Comparison of ENCODE assay signal across 10 mouse cellular contexts in genomic region chr3:100682281-100682680, GRCm38 (mm10). TPM values are rescaled to one million over a fixed set of nuclear protein-coding genes. Genes with fewer than 3 reads are reported as not detected.
DNase-seq lines count a peak whose midpoint lies in the region; ATAC-seq and TF ChIP-seq lines count a peak whose summit lies in the region.
"Had no signal": no experiment of that assay in that cellular context is flagged by ENCODE, and none has a peak within 500 bp of the region (broad histone marks: within the 10 kb centered on the region; RNA-seq: fewer than 3 reads in every experiment).

No protein-coding gene starts in this region.

- H3K4me2 ChIP-seq in forebrain, embryonic 16.5 days (ENCODE audit: low read length): peak overlapping the region; percentile 77
- peak overlapping the region; percentile 86 for H3K4me2 ChIP-seq in liver, embryonic 15.5 days

- no peaks in the 10 kb centered on the region for H3K36me3 ChIP-seq in forebrain, embryonic 16.5 days (ENCODE audit: control insufficient read depth, insufficient read depth)
- H3K36me3 ChIP-seq in liver, embryonic 15.5 days (replicated peaks): no peaks in the 10 kb centered on the region

- 31% methylated on average over 4 of the region's 4 CpGs for WGBS in forebrain, embryonic 16.5 days
- WGBS in liver, embryonic 15.5 days (ENCODE audit: insufficient replicate concordance): 24% methylated on average over 4 of the region's 4 CpGs

- TF ChIP-seq CTCF in gastrocnemius, adult 2 months (IDR thresholded peaks at IDR 0.05): no peak

- no peak for DNase-seq in gastrocnemius, adult 2 months
- DNase-seq in gastrocnemius, adult 8-10 months (ENCODE audit: low spot score in 2 of 2): no peak
- DNase-seq in A20 (ENCODE audit: low read depth, low spot score): peak; percentile 20
- DNase-seq in urinary bladder, postnatal 36 days (ENCODE audit: low spot score in 2 of 2): no peak
- DNase-seq in cerebellum, postnatal 36 days: no peak
- no peak for DNase-seq in frontal cortex, postnatal 36 days (ENCODE audit: low spot score in 2 of 2)
- DNase-seq: adrenal gland, postnatal 25 days; kidney, adult 9 months had no signal

- H3K27ac ChIP-seq in gastrocnemius, adult 2 months: peak overlapping the region; percentile 48
- no peak overlapping the region for H3K27ac ChIP-seq in forebrain, embryonic 16.5 days (ENCODE audit: low read length)
- H3K27ac ChIP-seq in liver, embryonic 15.5 days (replicated peaks): no peak overlapping the region

- H3K9me3 ChIP-seq in forebrain, embryonic 16.5 days (ENCODE audit: control insufficient read depth, low read length): no peaks in the 10 kb centered on the region
- H3K9me3 ChIP-seq in liver, embryonic 15.5 days (replicated peaks): no peaks in the 10 kb centered on the region

- peaks cover 27% of the 10 kb centered on the region for H3K4me1 ChIP-seq in forebrain, embryonic 16.5 days (replicated peaks; ENCODE audit: control insufficient read depth, insufficient read depth, low read length)
- H3K4me1 ChIP-seq in liver, embryonic 15.5 days (replicated peaks): peaks cover 58% of the 10 kb centered on the region

- H3K4me3 ChIP-seq in gastrocnemius, adult 2 months: peak overlapping the region; percentile 73
- peak overlapping the region; percentile 42; the same call in 1 of the 2 replicates for H3K4me3 ChIP-seq in forebrain, embryonic 16.5 days (replicated peaks; ENCODE audit: low read length)
- H3K4me3 ChIP-seq in liver, embryonic 15.5 days (replicated peaks): peak overlapping the region; percentile 94

- no peak overlapping the region for H3K9ac ChIP-seq in forebrain, embryonic 16.5 days (replicated peaks; ENCODE audit: low read depth, low read length)
- peak overlapping the region; percentile 53 for H3K9ac ChIP-seq in liver, embryonic 15.5 days

- intact Hi-C loops in gastrocnemius, adult 2 months (cut with DNase I): loop anchor here (10.0 kb wide), 2 partner anchors 117 to 517 kb away; partner anchors contain the start of genes Gdap2 and Wdr3

- no peak for ATAC-seq in forebrain, embryonic 16.5 days
- no peak for ATAC-seq in liver, embryonic 15.5 days (ENCODE audit: insufficient read depth)

- H3K27me3 ChIP-seq in forebrain, embryonic 16.5 days (replicated peaks; ENCODE audit: control insufficient read depth, insufficient read depth, low read length): no peaks in the 10 kb centered on the region
- no peaks in the 10 kb centered on the region; the same call in 1 of the 2 replicates for H3K27me3 ChIP-seq in liver, embryonic 15.5 days

RNA-seq across cellular contexts. Expression of gene Man1a2, which starts 3.0 kb away (rescaled TPM):
- 10 to 100 TPM; 20.3 to 24.8 TPM for total RNA-seq in gastrocnemius, adult 2 months (2021)
- total RNA-seq in gastrocnemius, adult 8-10 months (2022): 10 to 100 TPM; 27.3 to 30.0 (median 29.3) TPM
- 32.8 and 36.7 TPM in 2 replicates for polyA plus RNA-seq in forebrain, embryonic 16.5 days (2015; fragmentation: Nextera tagmentation; extraction: Ambion mirVana)
- polyA plus RNA-seq in liver, embryonic 15.5 days (2015; fragmentation: Nextera tagmentation; extraction: Ambion mirVana): 30.3 and 32.0 TPM in 2 replicates

Comparison
In these comparisons a context has a peak if more than half of its experiments do, and no peak if none do; other contexts are left out.
1. H3K4me3 ChIP-seq: peak in every context shown above with its lines; median percentile 94 in liver, embryonic 15.5 days; 73 in gastrocnemius, adult 2 months; 42 in forebrain, embryonic 16.5 days.